Mouse (Mus musculus): ENCODE measurements around the gene Tlx2.

Tlx2 gene

GRCm38 (mm10) chr6:83054074-83054851, 15.8 kb downstream of the Tlx2 start, which contains the start of gene Aup1:
Aup1 (plus strand) TSS chr6:83054521.
- peak; percentile 95 for DNase-seq

DNA sequence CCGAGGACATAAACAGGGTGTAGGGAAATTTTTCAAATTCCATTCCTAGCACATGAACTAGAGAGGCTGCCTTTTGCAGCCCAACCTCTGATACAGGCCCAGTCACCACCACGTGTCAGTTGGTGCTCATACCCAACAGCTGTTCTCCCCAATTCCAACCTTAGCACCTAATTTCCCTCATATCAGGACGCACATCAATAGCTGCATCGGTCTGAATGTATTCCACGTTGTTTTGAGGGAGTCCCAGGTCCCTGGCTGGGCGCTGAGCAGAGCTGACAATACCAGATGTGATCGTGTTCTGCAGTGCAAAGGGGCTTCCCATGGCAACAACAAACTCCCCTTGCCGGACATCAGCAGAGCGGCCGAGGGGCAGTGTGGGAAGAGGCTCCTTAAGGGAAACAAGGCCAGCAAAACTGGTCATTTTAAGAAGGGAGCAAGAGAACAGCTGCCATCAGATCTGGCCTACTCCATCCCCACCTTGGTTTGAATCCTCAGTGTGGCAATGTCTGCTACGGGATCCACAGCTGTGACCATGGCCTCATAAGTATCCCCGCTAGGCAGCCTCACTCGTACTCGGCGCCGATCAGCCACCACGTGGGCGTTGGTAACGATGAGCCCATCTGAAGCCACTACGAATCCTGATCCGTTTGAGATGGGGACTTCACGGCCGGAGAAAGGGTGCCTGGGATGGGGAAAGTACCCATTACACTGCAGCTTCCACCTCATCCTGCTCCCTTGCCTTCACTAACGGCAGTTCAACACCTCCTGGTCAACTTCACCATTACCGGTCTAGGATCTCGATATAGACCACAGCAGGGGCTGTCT, 16.7 kb downstream of the Tlx2 start:
- DNase-seq: peak; percentile 27

- DNase-seq: no peak
Measured at GRCm38 (mm10) chr6:83049367-83049766, 20.7 kb downstream of the Tlx2 start.

GRCm38 (mm10) chr6:83044742-83045141, 25.4 kb downstream of the Tlx2 start:
- no peak for DNase-seq

DNA sequence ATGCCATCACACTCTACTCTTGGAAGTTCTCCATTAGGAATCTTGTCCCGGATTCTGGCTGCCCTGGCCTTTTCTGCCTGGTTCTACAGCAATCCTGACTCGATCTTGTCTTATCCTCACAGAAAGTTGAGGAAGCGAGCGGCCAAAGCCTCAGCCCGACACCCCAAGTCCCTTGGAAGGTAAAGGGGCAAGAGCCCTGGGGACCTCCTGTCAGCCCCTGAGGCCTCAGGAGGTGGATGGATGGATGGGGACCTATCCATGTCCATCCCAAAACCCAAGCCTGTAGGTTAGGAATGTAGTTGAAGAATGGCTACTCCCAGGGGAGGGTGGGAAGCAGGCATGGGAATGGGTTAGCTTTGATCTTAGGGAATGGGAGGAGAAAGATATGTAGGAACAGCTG, 26.1 kb downstream of the Tlx2 start:
- DNase-seq: no peak

GRCm38 (mm10) chr6:83043561-83043960, 26.5 kb downstream of the Tlx2 start:
- DNase-seq: no peak

GRCm38 (mm10) chr6:83040601-83041000, 29.5 kb downstream of the Tlx2 start:
- no peak for DNase-seq

DNA sequence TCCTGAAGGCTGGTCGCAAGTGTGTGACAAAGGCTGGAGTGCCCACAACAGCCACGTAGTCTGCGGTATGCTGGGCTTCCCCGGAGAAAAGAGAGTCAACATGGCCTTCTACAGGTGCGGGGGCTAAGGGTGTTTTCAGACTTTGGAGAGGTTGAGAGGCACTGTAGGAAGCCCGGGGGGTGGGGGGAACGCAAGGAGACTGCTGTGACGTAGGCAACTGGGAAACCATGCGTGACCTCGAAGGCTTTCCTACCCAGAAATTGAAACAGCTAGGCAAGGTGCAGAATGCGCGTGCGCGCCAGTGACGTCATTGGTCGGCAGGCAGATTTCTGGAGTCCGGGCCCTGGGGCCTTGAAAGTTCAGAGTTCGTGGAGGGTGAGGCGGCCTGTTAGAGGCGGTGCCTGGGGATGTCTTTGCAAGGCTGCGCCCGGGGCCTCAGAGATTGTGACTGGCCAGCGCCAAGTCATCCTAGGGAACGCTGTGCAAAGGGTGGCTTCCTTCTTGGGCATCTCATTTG, 31.5 kb downstream of the Tlx2 start:
- peak; percentile 96 for DNase-seq

DNA sequence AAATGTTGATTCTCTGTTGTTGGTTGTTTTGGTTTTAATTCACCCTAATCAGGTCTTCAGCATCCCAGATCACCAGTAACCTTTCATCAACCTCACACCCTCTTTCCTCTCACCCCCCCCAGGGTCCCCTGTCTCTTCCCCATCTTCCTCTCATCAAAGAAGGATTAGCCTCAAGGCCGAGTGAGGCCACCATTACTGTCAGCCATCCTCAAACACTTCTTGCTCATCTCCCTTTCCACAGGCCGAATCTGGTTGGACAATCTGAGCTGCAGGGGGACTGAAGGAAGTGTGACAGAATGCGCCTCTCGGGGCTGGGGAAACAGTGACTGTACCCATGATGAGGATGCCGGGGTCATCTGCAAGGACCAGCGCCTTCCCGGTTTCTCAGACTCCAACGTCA, 32.9 kb downstream of the Tlx2 start:
- DNase-seq: no peak

DNA sequence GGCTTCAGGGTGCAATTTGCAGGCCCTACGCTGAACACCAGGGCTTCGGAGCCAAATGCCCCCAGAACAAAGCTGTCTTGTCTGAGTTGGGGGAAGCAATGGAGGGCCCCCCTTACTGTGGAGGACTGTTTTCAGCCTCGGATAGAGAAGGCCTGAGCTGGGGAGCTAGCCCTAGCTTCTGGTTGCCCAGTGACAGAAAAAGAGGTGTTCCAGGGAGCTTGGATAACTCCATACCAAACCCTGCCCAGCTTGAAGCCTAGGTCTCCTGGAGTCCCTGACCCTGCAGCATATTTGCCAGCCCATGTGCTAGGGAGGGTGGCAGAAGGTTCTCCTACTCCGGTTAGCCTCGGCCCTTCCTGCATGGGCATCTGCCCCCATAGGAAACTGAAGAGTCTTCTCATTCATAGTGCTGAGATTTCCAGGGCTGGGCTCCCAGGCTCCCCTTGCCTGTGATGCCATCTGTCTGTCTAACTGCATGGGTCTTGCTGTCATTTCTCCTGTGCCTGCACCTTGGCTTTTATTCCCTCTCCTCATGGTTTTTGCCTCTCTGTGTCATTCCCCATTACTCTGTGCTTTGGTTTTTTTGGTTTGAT, 35.5 kb downstream of the Tlx2 start:
- DNase-seq: no peak

- peak; percentile 76 for DNase-seq
Measured at GRCm38 (mm10) chr6:83033249-83034185, 36.6 kb downstream of the Tlx2 start, which contains the start of the genes Dok1 and Loxl3. Dok1 (minus strand) TSS chr6:83033471. Loxl3 (plus strand) TSS chr6:83034173.

GRCm38 (mm10) chr6:83032769-83033191, 37.3 kb downstream of the Tlx2 start:
- peak; percentile 51 for DNase-seq

- DNase-seq: no peak
Measured at GRCm38 (mm10) chr6:83031921-83032590, 38.0 kb downstream of the Tlx2 start.

DNA sequence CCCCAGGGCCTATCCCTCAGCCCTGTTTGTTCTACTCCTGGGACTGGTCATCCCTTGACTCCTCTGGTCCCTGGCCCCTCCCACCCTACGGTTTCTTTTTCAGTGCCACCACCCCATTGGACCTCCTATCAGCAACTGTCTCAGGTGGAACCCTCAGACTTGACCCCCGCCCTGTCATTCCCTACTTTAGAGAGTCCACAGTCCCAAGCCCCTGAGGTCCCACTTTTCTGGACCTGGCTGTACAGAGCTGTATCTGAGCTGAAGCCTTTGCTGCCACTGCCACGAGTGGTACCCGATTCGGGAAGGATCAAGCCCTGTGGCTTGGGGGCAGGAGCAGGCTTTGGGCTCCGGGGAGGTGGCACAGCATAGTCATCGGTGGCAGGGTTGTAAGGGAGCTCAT, 39.0 kb downstream of the Tlx2 start:
- DNase-seq: no peak

DNA sequence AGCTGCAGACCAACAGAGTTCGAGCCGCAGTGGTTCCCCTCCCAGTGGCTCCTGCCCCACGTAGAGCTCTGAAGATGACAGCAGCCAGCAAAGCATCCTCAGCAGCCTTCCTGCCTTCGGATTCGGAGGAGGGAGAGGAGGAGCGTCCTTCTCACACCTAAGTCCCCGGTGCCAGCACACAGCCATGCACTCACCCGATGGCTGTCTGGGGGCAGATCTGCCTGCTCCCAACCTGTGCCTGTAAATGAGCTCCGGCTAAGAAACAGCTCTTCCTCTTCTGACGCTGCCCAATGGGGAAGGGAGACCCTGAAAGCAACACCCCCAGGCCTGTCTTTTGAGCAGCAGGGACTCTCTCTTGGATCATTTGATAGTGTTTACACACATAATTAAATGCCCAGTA, 40.3 kb downstream of the Tlx2 start:
- DNase-seq: no peak

DNA sequence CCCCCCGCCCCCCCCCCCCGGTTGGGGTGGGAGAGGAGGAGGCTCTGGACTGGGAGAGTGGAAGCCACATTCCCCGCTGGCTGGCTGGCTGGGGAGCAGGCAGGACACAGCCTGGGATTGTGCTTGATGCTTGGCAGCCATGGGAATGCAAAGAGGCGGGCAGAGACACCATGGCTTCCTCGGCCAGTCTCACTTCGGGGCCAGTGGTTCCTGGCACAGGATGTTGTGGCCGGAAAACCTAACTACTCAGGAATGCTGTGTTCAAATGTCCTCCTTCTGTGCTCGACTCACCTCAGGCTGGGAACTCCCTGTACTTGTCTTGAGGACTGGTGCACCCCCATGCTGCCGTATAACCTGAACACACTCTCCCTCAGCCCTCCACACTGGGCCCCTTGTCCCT, 42.4 kb downstream of the Tlx2 start:
- DNase-seq: no peak

DNA sequence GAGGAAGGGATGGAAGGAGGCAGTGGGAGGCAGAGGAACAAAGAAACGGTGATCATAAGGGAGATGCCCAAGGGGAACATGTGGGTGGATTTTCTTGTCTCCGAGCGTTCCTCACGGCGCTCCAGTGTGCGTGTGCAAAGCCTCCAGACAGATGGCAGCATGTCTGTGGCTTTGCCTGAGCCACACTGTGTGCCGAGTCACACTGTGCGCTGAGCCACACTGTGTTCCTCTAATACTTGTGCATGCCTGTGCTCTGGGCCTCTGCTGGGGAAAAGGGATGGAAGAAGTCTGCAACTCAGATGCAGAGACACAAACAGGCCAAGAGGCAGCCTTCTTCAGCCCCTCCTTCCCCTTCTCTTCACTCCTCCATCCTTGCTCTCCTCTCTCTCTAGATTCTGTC, 42.8 kb downstream of the Tlx2 start:
- no peak for DNase-seq

GRCm38 (mm10) chr6:83025221-83025620, 44.9 kb downstream of the Tlx2 start:
- DNase-seq: no peak

GRCm38 (mm10) chr6:83024421-83024820, 45.7 kb downstream of the Tlx2 start:
- DNase-seq: no peak

GRCm38 (mm10) chr6:83023786-83024185, 46.3 kb downstream of the Tlx2 start:
- no peak for DNase-seq

DNA sequence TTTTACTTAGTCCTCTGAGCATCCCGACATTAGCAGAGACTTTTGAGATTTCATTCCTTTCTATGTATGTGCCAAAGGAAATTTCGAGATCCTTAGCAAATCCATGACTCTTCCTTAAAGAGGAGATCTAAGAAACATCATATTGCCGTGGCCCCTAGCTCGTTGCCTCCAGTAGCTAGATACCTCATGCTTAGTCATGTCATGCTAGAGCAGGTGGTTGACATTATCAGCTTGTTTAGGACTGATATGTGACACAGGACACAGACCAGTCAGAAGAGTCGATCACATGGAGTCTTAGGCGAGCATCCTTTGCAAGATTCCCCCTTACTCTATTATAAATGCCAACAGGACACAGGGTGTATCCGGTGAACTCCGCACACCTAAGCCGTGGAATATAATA, 47.1 kb downstream of the Tlx2 start:
- no peak for DNase-seq

All from lung, postnatal 14 days (tissue).